Mouse (Mus musculus) G1E (cell line): ENCODE data around the gene Atp10a.

Source experiments
- CTCF ChIP-seq: IDR thresholded peaks from 2 replicates; pipeline ENCODE4 v1.5.1; 2012; ENCODE audit warnings: low read depth, low read length, inconsistent platforms, mixed read lengths
- TAL1 ChIP-seq: conservative IDR thresholded peaks from 2 replicates; pipeline ENCODE4 v1.6.1; 2012; ENCODE audit warnings: low read depth, low read length, inconsistent platforms, mixed read lengths

DNA sequence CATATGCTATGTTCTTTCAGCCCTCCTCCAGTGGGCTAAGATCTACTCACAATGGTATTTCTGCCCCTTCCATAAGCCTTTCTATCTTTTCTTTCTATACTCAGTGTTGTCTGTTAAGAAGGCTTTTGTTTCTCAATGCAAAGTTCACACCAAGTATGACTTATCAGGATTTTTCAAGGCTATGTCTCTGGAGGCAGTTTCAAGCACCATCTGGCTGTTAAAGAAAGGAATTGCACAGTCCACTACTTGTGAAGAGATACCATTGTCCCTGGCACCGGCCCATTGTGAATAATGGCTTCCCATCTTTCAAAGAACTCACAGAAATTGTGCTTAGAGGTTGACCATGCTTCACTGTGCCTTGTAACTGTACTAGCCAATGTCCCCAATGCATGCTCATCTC is 214.7 kb downstream of the Atp10a start:
- TF ChIP-seq CTCF (no peak), TAL1 (no peak)
